Mouse (Mus musculus): ENCODE results near the gene Rpl19. TPM values are rescaled to one million over a fixed set of nuclear protein-coding genes. Genes with fewer than 3 reads are reported as not detected.

The Rpl19 gene
- total and polyA plus RNA-seq, 2 experiments from 2014 or later, result 462 to 673 TPM

- TF ChIP-seq CTCF (IDR thresholded peaks at IDR 0.05; ENCODE audit: low read depth), result no peak
- Histone ChIP-seq H3K9me3 (ENCODE audit: low read length) (no peaks in the 10 kb centered on the region), H3K9ac (replicated peaks; ENCODE audit: low read length) (peak overlapping the region; percentile 99), H3K36me3 (ENCODE audit: insufficient read depth, low read length) (peaks cover 25% of the 10 kb centered on the region; the same call in 1 of the 2 replicates), H3K4me3 (ENCODE audit: low read length) (peak overlapping the region; percentile 98), H3K4me2 (ENCODE audit: low read depth, low read length) (peak overlapping the region; percentile 81), H3K27me3 (ENCODE audit: insufficient read depth, low read length) (no peaks in the 10 kb centered on the region), H3K4me1 (ENCODE audit: insufficient read depth, low read length) (peaks cover 18% of the 10 kb centered on the region), H3K27ac (peak overlapping the region; percentile 95)
- DNase-seq (ENCODE audit: low spot score) (no peak), ATAC-seq (no peak)
- 0% methylated on average over 18 of the region's 18 CpGs for WGBS
Measured at GRCm38 (mm10) chr11:98027297-98027688, 783 bp downstream of the Rpl19 start.

- Histone ChIP-seq H3K4me1 (ENCODE audit: insufficient read depth, low read length) (peaks cover 18% of the 10 kb centered on the region), H3K4me2 (ENCODE audit: low read depth, low read length) (peak overlapping the region; percentile 81), H3K36me3 (ENCODE audit: insufficient read depth, low read length) (peaks cover 25% of the 10 kb centered on the region; the same call in 1 of the 2 replicates), H3K4me3 (ENCODE audit: low read length) (peak overlapping the region; percentile 98), H3K27me3 (ENCODE audit: insufficient read depth, low read length) (no peaks in the 10 kb centered on the region), H3K9ac (replicated peaks; ENCODE audit: low read length) (peak overlapping the region; percentile 99), H3K27ac (0 out of 2 replicates have a peak overlapping the region, but pooled peaks have one; percentile 95), H3K9me3 (ENCODE audit: low read length) (no peaks in the 10 kb centered on the region)
- ATAC-seq, result no peak
- 23% methylated on average over 7 of the region's 7 CpGs for WGBS
- no peak for TF ChIP-seq CTCF (IDR thresholded peaks at IDR 0.05; ENCODE audit: low read depth)
- no peak for DNase-seq (ENCODE audit: low spot score)
Measured at GRCm38 (mm10) chr11:98027785-98028184, 1.3 kb downstream of the Rpl19 start.

- H3K4me3 ChIP-seq (ENCODE audit: low read length), result no peak overlapping the region
- WGBS, result 51% methylated on average over 5 of the region's 5 CpGs
- peaks cover 25% of the 10 kb centered on the region; the same call in 1 of the 2 replicates for H3K36me3 ChIP-seq (ENCODE audit: insufficient read depth, low read length)
- ATAC-seq, result no peak
- H3K27me3 ChIP-seq (ENCODE audit: insufficient read depth, low read length), result no peaks in the 10 kb centered on the region
- no peak overlapping the region for H3K4me2 ChIP-seq (ENCODE audit: low read depth, low read length)
- H3K9ac ChIP-seq (replicated peaks; ENCODE audit: low read length), result no peak overlapping the region
- peak; percentile 44 for DNase-seq (ENCODE audit: low spot score)
- H3K9me3 ChIP-seq (ENCODE audit: low read length), result no peaks in the 10 kb centered on the region
- TF ChIP-seq CTCF (IDR thresholded peaks at IDR 0.05; ENCODE audit: low read depth), result peak; percentile 48; the same call in 1 of the 2 replicates
- H3K4me1 ChIP-seq (ENCODE audit: insufficient read depth, low read length), result peaks cover 12% of the 10 kb centered on the region
- no peak overlapping the region for H3K27ac ChIP-seq
Measured at GRCm38 (mm10) chr11:98030701-98031442, 4.4 kb downstream of the Rpl19 start.

- Histone ChIP-seq H3K9ac (replicated peaks; ENCODE audit: low read length) (no peak overlapping the region), H3K4me3 (ENCODE audit: low read length) (no peak overlapping the region), H3K27me3 (ENCODE audit: insufficient read depth, low read length) (no peaks in the 10 kb centered on the region), H3K4me1 (ENCODE audit: insufficient read depth, low read length) (peaks cover 11% of the 10 kb centered on the region), H3K4me2 (ENCODE audit: low read depth, low read length) (no peak overlapping the region), H3K9me3 (ENCODE audit: low read length) (no peaks in the 10 kb centered on the region), H3K36me3 (ENCODE audit: insufficient read depth, low read length) (peaks cover 25% of the 10 kb centered on the region; the same call in 1 of the 2 replicates), H3K27ac (no peak overlapping the region)
- TF ChIP-seq CTCF (IDR thresholded peaks at IDR 0.05; ENCODE audit: low read depth), result peak; percentile 95
- DNase-seq (ENCODE audit: low spot score) (peak; percentile 90), ATAC-seq (no peak)
- 4% methylated on average over 5 of the region's 5 CpGs for WGBS
Measured at GRCm38 (mm10) chr11:98031443-98031770, 4.9 kb downstream of the Rpl19 start.

GRCm38 (mm10) chr11:98034061-98034460 is 7.6 kb downstream of the Rpl19 start:
- Histone ChIP-seq H3K27ac (no peak overlapping the region), H3K4me2 (ENCODE audit: low read depth, low read length) (no peak overlapping the region), H3K36me3 (ENCODE audit: insufficient read depth, low read length) (peaks cover 17% of the 10 kb centered on the region; the same call in 1 of the 2 replicates), H3K27me3 (ENCODE audit: insufficient read depth, low read length) (no peaks in the 10 kb centered on the region), H3K4me3 (ENCODE audit: low read length) (no peak overlapping the region), H3K9me3 (ENCODE audit: low read length) (no peaks in the 10 kb centered on the region), H3K4me1 (ENCODE audit: insufficient read depth, low read length) (peaks cover 7% of the 10 kb centered on the region), H3K9ac (replicated peaks; ENCODE audit: low read length) (no peak overlapping the region)
- WGBS, result 79% methylated on average over 5 of the region's 5 CpGs
- TF ChIP-seq CTCF (IDR thresholded peaks at IDR 0.05; ENCODE audit: low read depth), result no peak
- DNase-seq (ENCODE audit: low spot score) (no peak), ATAC-seq (no peak)

- 15% methylated on average over 4 of the region's 4 CpGs for WGBS
- ATAC-seq, result peak; percentile 56
- no peaks in the 10 kb centered on the region for H3K9me3 ChIP-seq (ENCODE audit: low read length)
- peaks cover 7% of the 10 kb centered on the region for H3K4me1 ChIP-seq (ENCODE audit: insufficient read depth, low read length)
- no peak overlapping the region for H3K9ac ChIP-seq (replicated peaks; ENCODE audit: low read length)
- peaks cover 10% of the 10 kb centered on the region; the same call in 1 of the 2 replicates for H3K36me3 ChIP-seq (ENCODE audit: insufficient read depth, low read length)
- DNase-seq (ENCODE audit: low spot score), result peak; percentile 75
- H3K27ac ChIP-seq, result peak overlapping the region; percentile 49; the same call in 1 of the 2 replicates
- no peak for TF ChIP-seq CTCF (IDR thresholded peaks at IDR 0.05; ENCODE audit: low read depth)
- no peak overlapping the region for H3K4me3 ChIP-seq (ENCODE audit: low read length)
- no peak overlapping the region for H3K4me2 ChIP-seq (ENCODE audit: low read depth, low read length)
- no peaks in the 10 kb centered on the region for H3K27me3 ChIP-seq (ENCODE audit: insufficient read depth, low read length)
Measured at GRCm38 (mm10) chr11:98034840-98035239, 8.3 kb downstream of the Rpl19 start.

GRCm38 (mm10) chr11:98035977-98036377 is 9.5 kb downstream of the Rpl19 start:
- peak overlapping the region; percentile 51; the same call in 1 of the 2 replicates for H3K27ac ChIP-seq
- TF ChIP-seq CTCF (IDR thresholded peaks at IDR 0.05; ENCODE audit: low read depth), result peak; percentile 27
- peaks cover 7% of the 10 kb centered on the region for H3K4me1 ChIP-seq (ENCODE audit: insufficient read depth, low read length)
- H3K9ac ChIP-seq (replicated peaks; ENCODE audit: low read length), result peak overlapping the region; percentile 51
- 1% methylated on average over 27 of the region's 27 CpGs for WGBS
- no peaks in the 10 kb centered on the region for H3K27me3 ChIP-seq (ENCODE audit: insufficient read depth, low read length)
- DNase-seq (ENCODE audit: low spot score), result peak; percentile 81
- peak overlapping the region; percentile 67 for H3K4me2 ChIP-seq (ENCODE audit: low read depth, low read length)
- peak overlapping the region; percentile 37 for H3K4me3 ChIP-seq (ENCODE audit: low read length)
- peak; percentile 76 for ATAC-seq
- peaks cover 3% of the 10 kb centered on the region; the same call in 1 of the 2 replicates for H3K36me3 ChIP-seq (ENCODE audit: insufficient read depth, low read length)
- H3K9me3 ChIP-seq (ENCODE audit: low read length), result no peaks in the 10 kb centered on the region

All from hindbrain, postnatal 0 days (tissue).